Mouse (Mus musculus) G1E-ER4 (cell line): ENCODE data around the gene Gpc1. TPM values are rescaled to one million over a fixed set of nuclear protein-coding genes. Genes with fewer than 3 reads are reported as not detected.

Source experiments
- GATA1 ChIP-seq: IDR thresholded peaks from one replicate; pipeline ENCODE4 v1.8.0; 2012; ENCODE audit warnings: low read length, inconsistent platforms
- polyA plus RNA-seq: library from polyadenylated mRNA; stranded (reverse); fragments of >175 nt; gene quantifications from 2 replicates; pipeline ENCODE4 v1.2.3, GENCODE M21; 2012

Gpc1 gene
- not detected in 2 replicates for polyA plus RNA-seq

GRCm38 (mm10) chr1:92831188-92832001 is at the start of gene Gpc1:
TSS of gene Gpc1 (plus strand) at chr1:92831645.
- no peak for TF ChIP-seq GATA1

- TF ChIP-seq GATA1: no peak
Observed at GRCm38 (mm10) chr1:92781862-92782261, 49.6 kb upstream of the Gpc1 start.

DNA sequence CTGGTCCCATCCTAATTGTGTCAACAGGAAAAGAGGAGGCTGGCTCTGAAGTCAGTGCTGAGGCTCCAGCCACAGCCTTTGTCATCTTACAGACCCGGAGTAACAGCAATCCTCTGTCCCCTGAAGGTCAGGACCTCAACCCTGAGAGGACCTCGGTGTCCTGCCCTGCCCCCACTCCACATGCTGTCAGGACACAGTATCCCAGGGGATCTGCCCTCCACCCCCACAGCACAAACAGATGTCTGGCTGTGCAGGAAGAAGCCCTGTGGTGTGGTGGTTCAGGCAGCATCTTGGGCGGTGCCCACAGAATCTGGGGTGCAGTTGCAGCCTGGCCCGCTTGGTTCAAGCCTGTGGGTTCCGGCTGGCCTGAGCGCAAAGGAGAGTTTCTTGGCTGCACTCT is 48.9 kb upstream of the Gpc1 start:
- no peak for TF ChIP-seq GATA1

- no peak for TF ChIP-seq GATA1
Observed at GRCm38 (mm10) chr1:92787221-92787620, 44.2 kb upstream of the Gpc1 start.

DNA sequence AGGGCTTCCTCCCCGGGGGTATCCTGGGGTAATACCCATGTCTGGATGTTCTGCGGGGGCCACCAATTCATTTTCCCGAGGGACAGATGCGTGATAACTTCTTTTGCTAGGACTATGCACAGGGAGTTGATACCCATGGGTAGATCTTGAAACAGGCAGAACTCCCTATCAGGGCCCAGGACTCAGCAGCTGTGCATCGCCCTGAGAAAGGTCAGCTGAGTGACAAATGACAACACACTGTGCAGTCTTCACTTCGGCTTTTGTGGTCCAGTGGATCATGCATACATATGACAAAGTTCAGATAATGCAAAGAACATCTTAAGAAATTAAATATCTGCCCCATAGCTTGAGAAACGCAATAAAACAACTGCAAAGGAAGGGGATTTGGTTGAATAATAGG is 43.4 kb upstream of the Gpc1 start:
- TF ChIP-seq GATA1: no peak

DNA sequence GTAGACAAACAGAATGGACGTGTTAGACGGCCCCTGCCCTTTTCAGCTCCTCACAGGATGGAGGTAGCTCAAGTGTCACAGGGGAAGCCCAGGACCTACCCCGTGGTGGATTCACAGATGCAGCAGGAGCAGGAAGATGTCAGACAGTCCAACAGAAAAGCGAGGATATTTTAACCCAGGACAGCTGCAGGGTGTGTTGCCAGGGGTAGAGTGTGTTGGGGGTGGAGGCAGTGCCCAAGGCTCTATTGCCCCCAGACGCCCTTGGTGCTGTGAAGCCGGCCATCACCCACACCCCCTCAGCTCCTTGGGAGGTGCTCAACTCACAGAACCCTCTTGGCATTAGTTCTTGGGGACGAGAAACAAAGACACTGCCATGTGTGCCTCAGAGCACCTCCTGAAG is 40.8 kb upstream of the Gpc1 start:
- TF ChIP-seq GATA1: no peak

DNA sequence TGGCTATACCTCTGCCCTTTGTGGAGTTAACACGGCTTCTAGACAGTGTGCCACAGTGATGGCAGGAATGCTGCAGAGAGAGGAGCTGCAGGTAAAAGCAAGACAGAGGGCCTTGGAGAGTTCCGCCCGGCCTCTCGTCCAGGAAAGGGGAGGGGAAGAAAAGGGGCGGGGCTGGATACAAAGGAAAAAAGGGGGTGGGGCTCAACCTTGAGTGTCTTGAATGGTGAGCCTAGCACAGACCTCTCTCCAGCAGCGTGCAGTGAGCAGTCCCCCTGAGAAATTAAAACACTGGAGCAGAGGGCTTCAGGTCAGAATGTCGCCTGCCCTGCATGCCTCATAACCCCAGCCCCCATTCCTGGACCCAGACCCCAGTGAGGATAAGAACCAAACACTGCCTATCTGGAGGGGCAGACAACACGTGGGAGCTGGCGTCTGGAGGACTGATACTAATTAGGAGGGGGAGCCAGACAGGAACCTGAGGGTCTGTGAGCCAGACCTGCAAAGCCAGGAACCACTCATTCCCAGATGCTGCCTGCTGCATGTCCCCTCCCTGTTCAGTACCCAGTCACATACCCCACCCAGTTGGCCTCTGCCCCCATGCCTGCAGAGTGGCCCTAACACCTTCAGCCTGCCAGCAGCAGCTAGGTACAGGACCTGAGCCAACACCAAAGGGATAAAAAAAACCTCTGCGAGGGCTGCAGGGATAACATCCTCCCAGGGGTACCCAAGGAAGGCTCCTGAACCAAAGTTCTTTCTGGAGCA is 40.2 kb upstream of the Gpc1 start:
- TF ChIP-seq GATA1: no peak

DNA sequence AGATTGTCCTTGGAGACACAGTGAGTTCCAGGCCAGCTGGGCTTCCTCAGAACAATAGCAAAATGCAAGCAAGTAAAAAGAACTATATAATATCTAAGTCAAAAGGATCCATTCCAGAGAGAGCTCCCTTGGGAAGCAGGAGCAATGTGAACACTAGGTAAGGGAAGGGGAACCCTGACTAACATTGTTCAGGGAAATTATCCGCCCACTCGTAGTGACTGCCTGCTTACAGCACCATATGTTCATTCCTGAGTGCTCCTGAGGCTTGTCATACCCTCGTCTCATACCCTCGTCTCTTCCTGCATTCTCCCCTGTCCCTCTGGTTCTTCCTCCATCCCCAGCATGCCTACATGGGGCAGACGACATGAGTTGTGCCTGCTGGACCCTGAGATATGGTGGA is 37.7 kb upstream of the Gpc1 start:
- no peak for TF ChIP-seq GATA1

GRCm38 (mm10) chr1:92798425-92798824 is 33.0 kb upstream of the Gpc1 start:
- TF ChIP-seq GATA1: no peak

- TF ChIP-seq GATA1: no peak
Observed at GRCm38 (mm10) chr1:92799653-92800052, 31.8 kb upstream of the Gpc1 start.

DNA sequence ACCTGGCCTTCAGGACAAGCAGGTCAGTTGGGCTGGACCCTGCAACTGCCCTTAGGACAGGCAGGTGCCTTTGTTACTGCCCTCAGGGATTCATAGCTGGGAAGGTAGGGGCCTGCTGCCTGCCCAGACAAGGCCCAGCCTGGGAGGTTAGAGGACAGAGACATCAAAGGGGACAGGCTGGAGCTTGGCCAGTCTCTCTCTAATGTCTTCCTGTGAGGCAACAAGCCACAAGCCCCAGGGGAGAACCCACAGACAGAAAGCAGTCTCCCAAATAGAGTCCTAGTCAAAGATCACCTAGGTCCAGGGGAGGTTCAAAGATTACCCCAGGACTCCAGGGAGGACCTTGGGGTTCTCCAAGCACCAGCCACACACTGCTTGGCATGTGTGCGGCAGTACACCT is 29.1 kb upstream of the Gpc1 start:
- TF ChIP-seq GATA1: no peak

- TF ChIP-seq GATA1: no peak
Observed at GRCm38 (mm10) chr1:92803376-92803775, 28.1 kb upstream of the Gpc1 start.

DNA sequence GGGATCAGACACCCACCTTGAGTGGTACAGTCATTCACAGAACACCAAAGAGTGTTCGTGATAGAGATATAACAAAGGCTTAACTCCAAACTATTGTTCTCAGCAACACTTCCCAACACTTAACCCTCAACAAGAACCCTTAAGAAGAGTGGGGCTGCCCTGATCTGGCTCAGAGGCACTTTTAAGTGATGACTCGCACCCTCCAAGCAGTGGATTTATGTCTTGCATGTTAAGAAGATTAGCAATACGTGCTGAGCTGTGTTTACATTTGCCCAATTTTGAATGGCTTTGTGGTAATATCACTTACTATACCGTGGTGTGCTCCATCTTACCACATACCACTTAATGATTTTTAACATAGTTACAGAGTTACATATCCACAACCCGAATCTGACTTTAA is 26.3 kb upstream of the Gpc1 start:
- no peak for TF ChIP-seq GATA1

- TF ChIP-seq GATA1: no peak
Observed at GRCm38 (mm10) chr1:92805836-92806235, 25.6 kb upstream of the Gpc1 start.

DNA sequence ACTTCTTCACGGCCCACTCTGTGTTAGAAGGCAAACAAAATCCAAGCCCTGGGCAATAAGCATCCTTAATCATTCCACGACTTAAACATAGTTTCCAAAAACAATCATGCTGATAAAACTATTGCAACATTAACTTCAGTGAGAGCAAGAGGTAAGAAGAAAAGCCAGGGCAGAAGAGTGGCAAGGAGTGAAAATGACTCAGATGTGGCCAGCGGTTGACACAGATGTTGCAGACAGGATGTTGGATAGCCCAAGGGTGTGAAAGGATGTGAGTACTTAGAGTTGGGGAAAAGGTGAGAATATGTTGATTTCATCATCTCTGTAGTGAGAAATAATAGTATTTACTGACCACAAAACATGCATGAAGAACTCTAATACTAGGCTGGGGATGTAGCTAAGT is 24.7 kb upstream of the Gpc1 start:
- no peak for TF ChIP-seq GATA1

DNA sequence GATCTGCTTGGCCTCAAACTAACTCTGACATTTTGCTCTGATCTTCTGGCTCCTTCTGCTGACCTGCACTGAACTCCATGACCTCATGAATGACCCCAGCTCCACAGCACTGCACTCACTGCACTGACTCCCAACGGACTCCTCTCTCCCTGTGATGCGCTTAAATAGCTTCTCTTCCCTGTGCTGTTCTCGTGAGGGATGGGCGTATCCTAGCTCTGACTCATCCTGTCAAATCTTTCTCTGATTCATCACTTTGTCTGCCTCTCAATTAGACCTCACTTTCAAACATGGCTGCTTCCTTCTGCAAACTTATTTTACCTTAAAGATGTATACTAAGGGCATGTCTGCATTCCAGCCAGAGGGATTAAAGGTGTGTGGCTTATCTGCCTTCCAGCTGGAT is 21.8 kb upstream of the Gpc1 start:
- no peak for TF ChIP-seq GATA1

GRCm38 (mm10) chr1:92814319-92814718 is 17.1 kb upstream of the Gpc1 start:
- no peak for TF ChIP-seq GATA1
